Mouse (Mus musculus) neural tube, embryonic 13.5 days (tissue): Measurements from ENCODE around the gene Dpf3. TPM values are rescaled to one million over a fixed set of nuclear protein-coding genes. Genes with fewer than 3 reads are reported as not detected.

Source experiments
- ATAC-seq: fragments of 200-750 bp; cut with Nextera tagmentation; 2 replicates; pipeline ENCODE4 v1.8.0; 2017; ENCODE audit warnings: low read depth, mild to moderate bottlenecking, moderate TSS enrichment, moderate library complexity
- H3K27ac ChIP-seq: fragments of 300-500 bp; sonication (generic); replicated peaks from 2 replicates; pipeline ENCODE4 v1.5.1; 2015; ENCODE audit warnings: moderate library complexity, mild to moderate bottlenecking, inconsistent platforms
- H3K27me3 ChIP-seq: fragments of 300-500 bp; sonication (generic); 2 replicates; pipeline ENCODE4 v1.6.1; 2015; ENCODE audit warnings: mild to moderate bottlenecking, inconsistent platforms
- H3K36me3 ChIP-seq: fragments of 300-500 bp; sonication (generic); 2 replicates; pipeline ENCODE4 v1.6.1; 2015; ENCODE audit warnings: mild to moderate bottlenecking, inconsistent platforms
- H3K4me1 ChIP-seq: fragments of 300-500 bp; sonication (generic); replicated peaks from 2 replicates; pipeline ENCODE4 v1.6.1; 2015; ENCODE audit warnings: inconsistent platforms
- H3K4me2 ChIP-seq: fragments of 300-500 bp; sonication (generic); 2 replicates; pipeline ENCODE4 v1.6.1; 2015; ENCODE audit warnings: inconsistent platforms, mild to moderate bottlenecking, moderate library complexity
- H3K4me3 ChIP-seq: fragments of 300-500 bp; sonication (generic); 2 replicates; pipeline ENCODE4 v1.5.1; 2015; ENCODE audit warnings: mild to moderate bottlenecking, inconsistent platforms
- H3K9ac ChIP-seq: fragments of 300-500 bp; sonication (generic); 2 replicates; pipeline ENCODE4 v1.6.1; 2015; ENCODE audit warnings: moderate library complexity, mild to moderate bottlenecking, inconsistent platforms
- H3K9me3 ChIP-seq: fragments of 300-500 bp; sonication (generic); 2 replicates; pipeline ENCODE4 v1.6.1; 2016; ENCODE audit warnings: inconsistent platforms
- WGBS: fragments of 180-500 bp; shearing (Covaris S2); methylation state at CpG from one replicate; pipeline ENCODE4 v1.1.7; 2015; 5-methylcytosine and 5-hydroxymethylcytosine counted together
- polyA plus RNA-seq: library from polyadenylated mRNA; unstranded; fragments of >200 nt; fragmentation: Nextera tagmentation; extraction: Ambion mirVana; gene quantifications from 2 replicates; pipeline ENCODE4 v1.2.1, GENCODE M21; 2015

Gene Dpf3
- polyA plus RNA-seq, 1 experiment from 2014 or later = 21.7 TPM

- H3K9me3 ChIP-seq = no peaks in the 10 kb centered on the region
- WGBS = 74% methylated on average over 7 of the region's 7 CpGs
These were observed 276.2 kb downstream of the Dpf3 start for GRCm38 (mm10) chr12:83211146-83211822.

GRCm38 (mm10) chr12:83210735-83211134, 276.8 kb downstream of the Dpf3 start:
- Histone ChIP-seq H3K9me3 (no peaks in the 10 kb centered on the region), H3K36me3 (no peaks in the 10 kb centered on the region), H3K9ac (no peak overlapping the region), H3K27ac (no peak overlapping the region), H3K27me3 (no peaks in the 10 kb centered on the region), H3K4me3 (no peak overlapping the region), H3K4me2 (no peak overlapping the region), H3K4me1 (peaks cover 46% of the 10 kb centered on the region)
- ATAC-seq = no peak
- WGBS = 68% methylated on average over 3 of the region's 3 CpGs

More at GRCm38 (mm10) chr12:83211146-83211822, 276.2 kb downstream of the Dpf3 start:
- Histone ChIP-seq H3K4me3 (no peak overlapping the region), H3K4me2 (no peak overlapping the region), H3K27ac (no peak overlapping the region), H3K9ac (no peak overlapping the region), H3K27me3 (no peaks in the 10 kb centered on the region), H3K4me1 (peaks cover 46% of the 10 kb centered on the region), H3K36me3 (no peaks in the 10 kb centered on the region)
- no peak for ATAC-seq

- H3K4me3 ChIP-seq = no peak overlapping the region
- no peak overlapping the region for H3K4me2 ChIP-seq
- H3K9me3 ChIP-seq = no peaks in the 10 kb centered on the region
- H3K4me1 ChIP-seq = peaks cover 49% of the 10 kb centered on the region
- H3K27ac ChIP-seq = no peak overlapping the region
- H3K27me3 ChIP-seq = no peaks in the 10 kb centered on the region
- no peak for ATAC-seq
- no peak overlapping the region for H3K9ac ChIP-seq
- 53% methylated on average over 5 of the region's 5 CpGs for WGBS
- no peaks in the 10 kb centered on the region for H3K36me3 ChIP-seq
These were observed 277.2 kb downstream of the Dpf3 start for GRCm38 (mm10) chr12:83210294-83210693.

- Histone ChIP-seq H3K9me3 (no peaks in the 10 kb centered on the region), H3K36me3 (no peaks in the 10 kb centered on the region), H3K27ac (peak overlapping the region; percentile 59), H3K9ac (no peak overlapping the region), H3K4me1 (peaks cover 45% of the 10 kb centered on the region), H3K4me2 (no peak overlapping the region), H3K4me3 (no peak overlapping the region), H3K27me3 (no peaks in the 10 kb centered on the region)
- ATAC-seq = no peak
- 26% methylated on average over 6 of the region's 6 CpGs for WGBS
These were observed 278.1 kb downstream of the Dpf3 start for GRCm38 (mm10) chr12:83209461-83209860.

- no peak overlapping the region for H3K4me2 ChIP-seq
- peak overlapping the region; percentile 59 for H3K27ac ChIP-seq
- ATAC-seq = no peak
- no peaks in the 10 kb centered on the region for H3K9me3 ChIP-seq
- H3K9ac ChIP-seq = no peak overlapping the region
- peaks cover 39% of the 10 kb centered on the region for H3K4me1 ChIP-seq
- no peak overlapping the region for H3K4me3 ChIP-seq
- 58% methylated on average over 6 of the region's 6 CpGs for WGBS
- no peaks in the 10 kb centered on the region for H3K36me3 ChIP-seq
- no peaks in the 10 kb centered on the region for H3K27me3 ChIP-seq
These were observed 278.7 kb downstream of the Dpf3 start for GRCm38 (mm10) chr12:83208841-83209240.

- no peak for ATAC-seq
- H3K9me3 ChIP-seq = no peaks in the 10 kb centered on the region
- no peak overlapping the region for H3K4me3 ChIP-seq
- H3K4me1 ChIP-seq = peaks cover 37% of the 10 kb centered on the region
- no peak overlapping the region for H3K4me2 ChIP-seq
- no peak overlapping the region for H3K9ac ChIP-seq
- H3K36me3 ChIP-seq = no peaks in the 10 kb centered on the region
- H3K27me3 ChIP-seq = no peaks in the 10 kb centered on the region
- peak overlapping the region; percentile 59 for H3K27ac ChIP-seq
- 40% methylated on average over 8 of the region's 8 CpGs for WGBS
These were observed 279.5 kb downstream of the Dpf3 start for GRCm38 (mm10) chr12:83208011-83208410.

GRCm38 (mm10) chr12:83207481-83207880, 280.0 kb downstream of the Dpf3 start:
- Histone ChIP-seq H3K4me1 (peaks cover 37% of the 10 kb centered on the region), H3K4me2 (no peak overlapping the region), H3K4me3 (no peak overlapping the region), H3K36me3 (no peaks in the 10 kb centered on the region), H3K27me3 (no peaks in the 10 kb centered on the region), H3K27ac (peak overlapping the region; percentile 59; the same call in 1 of the 2 replicates), H3K9me3 (no peaks in the 10 kb centered on the region), H3K9ac (no peak overlapping the region)
- no peak for ATAC-seq
- WGBS = 76% methylated on average over 5 of the region's 5 CpGs

GRCm38 (mm10) chr12:83206866-83207265, 280.6 kb downstream of the Dpf3 start:
- no peaks in the 10 kb centered on the region for H3K27me3 ChIP-seq
- H3K9me3 ChIP-seq = no peaks in the 10 kb centered on the region
- ATAC-seq = no peak
- H3K36me3 ChIP-seq = no peaks in the 10 kb centered on the region
- H3K27ac ChIP-seq = no peak overlapping the region
- no peak overlapping the region for H3K4me3 ChIP-seq
- WGBS = 74% methylated on average over 6 of the region's 6 CpGs
- H3K9ac ChIP-seq = no peak overlapping the region
- no peak overlapping the region for H3K4me2 ChIP-seq
- peaks cover 39% of the 10 kb centered on the region for H3K4me1 ChIP-seq

- ATAC-seq = no peak
- 59% methylated on average over 5 of the region's 5 CpGs for WGBS
- peaks cover 36% of the 10 kb centered on the region for H3K4me1 ChIP-seq
- H3K27ac ChIP-seq = no peak overlapping the region
- H3K9me3 ChIP-seq = no peaks in the 10 kb centered on the region
- H3K27me3 ChIP-seq = no peaks in the 10 kb centered on the region
- no peak overlapping the region for H3K4me2 ChIP-seq
- no peak overlapping the region for H3K4me3 ChIP-seq
- no peaks in the 10 kb centered on the region for H3K36me3 ChIP-seq
- no peak overlapping the region for H3K9ac ChIP-seq
These were observed 283.2 kb downstream of the Dpf3 start for GRCm38 (mm10) chr12:83204361-83204760.

GRCm38 (mm10) chr12:83201674-83202073, 285.8 kb downstream of the Dpf3 start:
- H3K4me2 ChIP-seq = no peak overlapping the region
- H3K27ac ChIP-seq = peak overlapping the region; percentile 42
- no peaks in the 10 kb centered on the region for H3K27me3 ChIP-seq
- 18% methylated on average over 3 of the region's 3 CpGs for WGBS
- no peak for ATAC-seq
- no peak overlapping the region for H3K4me3 ChIP-seq
- no peaks in the 10 kb centered on the region for H3K36me3 ChIP-seq
- no peak overlapping the region for H3K9ac ChIP-seq
- H3K9me3 ChIP-seq = no peaks in the 10 kb centered on the region
- peaks cover 16% of the 10 kb centered on the region for H3K4me1 ChIP-seq

- Histone ChIP-seq H3K9me3 (no peaks in the 10 kb centered on the region), H3K9ac (no peak overlapping the region), H3K27me3 (no peaks in the 10 kb centered on the region), H3K36me3 (no peaks in the 10 kb centered on the region), H3K4me3 (no peak overlapping the region), H3K4me2 (no peak overlapping the region), H3K27ac (no peak overlapping the region), H3K4me1 (peaks cover 7% of the 10 kb centered on the region; the same call in 1 of the 2 replicates)
- ATAC-seq = no peak
- 75% methylated on average over 6 of the region's 6 CpGs for WGBS
These were observed 307.0 kb downstream of the Dpf3 start for GRCm38 (mm10) chr12:83180561-83180960.

- Histone ChIP-seq H3K4me1 (peaks cover 7% of the 10 kb centered on the region; the same call in 1 of the 2 replicates), H3K4me2 (no peak overlapping the region), H3K27ac (no peak overlapping the region), H3K9me3 (no peaks in the 10 kb centered on the region), H3K36me3 (no peaks in the 10 kb centered on the region), H3K9ac (no peak overlapping the region), H3K27me3 (no peaks in the 10 kb centered on the region), H3K4me3 (no peak overlapping the region)
- no peak for ATAC-seq
- 77% methylated on average over 1 of the region's 1 CpGs for WGBS
These were observed 307.7 kb downstream of the Dpf3 start for GRCm38 (mm10) chr12:83179860-83180259.

- Histone ChIP-seq H3K9ac (no peak overlapping the region), H3K4me2 (no peak overlapping the region), H3K9me3 (no peaks in the 10 kb centered on the region), H3K36me3 (no peaks in the 10 kb centered on the region), H3K27ac (peak overlapping the region; percentile 56), H3K27me3 (no peaks in the 10 kb centered on the region), H3K4me1 (peaks cover 7% of the 10 kb centered on the region; the same call in 1 of the 2 replicates), H3K4me3 (no peak overlapping the region)
- 32% methylated on average over 2 of the region's 2 CpGs for WGBS
- ATAC-seq = no peak; the same call in 1 of the 2 replicates
These were observed 308.7 kb downstream of the Dpf3 start for GRCm38 (mm10) chr12:83178770-83179169.
